Mouse (Mus musculus): ENCODE data around the gene Kdelr3.

Kdelr3 gene

DNA sequence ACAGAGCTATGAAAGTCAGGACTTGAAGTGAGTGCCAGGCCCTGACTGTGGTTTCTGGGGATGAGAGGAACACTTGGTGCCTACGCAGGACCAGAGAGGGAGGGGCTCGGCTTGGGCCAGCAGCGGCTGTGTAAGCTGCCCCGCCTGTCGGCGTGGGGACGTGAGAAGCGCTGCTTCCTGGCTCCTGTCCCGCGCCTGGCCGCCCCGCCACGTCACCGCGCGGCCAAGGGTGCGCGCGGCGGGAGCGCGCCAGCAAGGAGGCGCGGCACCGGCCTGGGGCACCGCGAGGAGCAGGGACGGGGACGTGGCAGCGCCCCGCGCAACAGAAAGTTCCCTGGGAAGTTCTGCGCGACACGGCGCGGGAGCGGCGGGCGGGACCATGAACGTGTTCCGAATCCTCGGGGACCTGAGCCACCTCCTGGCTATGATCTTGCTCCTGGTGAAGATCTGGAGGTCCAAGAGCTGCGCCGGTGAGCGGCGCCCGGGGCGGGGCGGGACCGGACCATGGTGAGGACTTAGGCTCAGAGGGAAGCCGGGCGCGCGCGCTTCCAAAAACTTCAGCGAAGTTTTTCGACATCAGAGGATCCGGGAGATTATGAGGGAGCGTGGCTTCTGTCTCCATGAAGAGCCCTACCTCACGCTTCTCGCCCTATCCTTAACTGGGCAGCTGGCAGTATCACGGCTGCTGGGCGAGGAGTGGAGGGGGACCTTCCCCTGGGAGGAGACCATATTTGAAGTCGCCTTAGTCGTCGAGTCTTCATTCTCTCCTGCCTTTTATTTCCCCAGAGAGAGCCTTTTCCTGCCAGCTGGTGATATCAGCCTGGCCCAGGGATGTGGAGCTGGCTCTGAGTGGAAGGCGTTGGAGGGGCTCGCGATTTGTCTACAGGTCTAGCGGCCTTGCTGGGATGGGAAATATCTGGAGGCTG is at the start of gene Kdelr3:
Kdelr3 (plus strand) TSS at position 241 of the 926 bp plus-strand sequence.
- DNase-seq, result peak; percentile 67 to 72

DNA sequence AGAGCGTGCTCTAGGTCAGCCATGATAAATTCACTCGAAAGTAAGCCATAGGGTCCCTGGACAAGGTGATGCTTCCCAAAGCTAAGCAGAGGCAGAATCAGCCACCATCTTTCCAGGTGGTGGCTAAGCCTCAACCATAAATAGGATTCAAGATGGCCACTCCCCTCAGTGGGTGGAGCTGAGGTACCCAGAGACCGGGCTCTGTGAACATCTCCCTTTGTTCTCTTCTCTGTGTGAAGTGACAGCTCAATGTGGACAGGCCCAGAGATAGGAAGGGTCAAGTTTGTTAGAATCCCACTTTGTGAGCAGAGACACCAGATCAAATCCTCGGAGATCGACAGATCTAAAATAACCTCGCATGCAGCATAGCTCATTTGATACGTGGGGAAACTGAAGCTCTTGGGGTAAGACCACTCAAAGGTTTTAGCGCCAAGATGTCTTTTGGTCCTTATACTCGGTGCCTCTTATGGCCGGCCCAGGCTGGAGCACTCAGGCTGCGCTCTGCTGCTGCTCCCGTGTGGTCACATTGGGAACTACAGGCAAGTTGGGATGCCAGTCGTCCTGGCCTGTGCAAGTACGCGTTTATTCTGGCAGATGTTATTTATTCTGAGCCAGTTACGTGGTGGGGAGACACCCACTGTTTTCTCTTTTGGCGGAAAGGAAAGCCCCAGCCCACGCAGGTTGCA is 49.5 kb upstream of the Kdelr3 start:
- peak; percentile 93 to 95 for DNase-seq

DNA sequence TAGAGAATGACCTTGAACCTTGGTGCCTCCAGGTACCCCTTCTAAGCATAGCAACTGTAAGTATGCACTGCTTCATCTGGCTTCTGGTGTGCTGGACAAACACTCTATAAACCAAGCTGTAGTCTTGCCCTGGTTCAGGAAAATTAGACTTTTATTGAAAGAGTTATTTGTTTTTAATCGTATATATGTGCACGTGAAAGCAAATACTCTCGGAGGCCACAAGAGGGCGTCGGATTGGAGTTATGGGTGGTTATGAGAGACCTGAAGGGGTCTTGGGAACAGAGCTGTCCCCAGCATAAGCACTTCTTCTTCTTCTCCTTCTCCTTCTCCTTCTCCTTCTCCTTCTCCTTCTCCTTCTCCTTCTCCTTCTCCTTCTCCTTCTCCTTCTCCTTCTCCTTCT is 46.6 kb upstream of the Kdelr3 start:
- no peak for DNase-seq

DNA sequence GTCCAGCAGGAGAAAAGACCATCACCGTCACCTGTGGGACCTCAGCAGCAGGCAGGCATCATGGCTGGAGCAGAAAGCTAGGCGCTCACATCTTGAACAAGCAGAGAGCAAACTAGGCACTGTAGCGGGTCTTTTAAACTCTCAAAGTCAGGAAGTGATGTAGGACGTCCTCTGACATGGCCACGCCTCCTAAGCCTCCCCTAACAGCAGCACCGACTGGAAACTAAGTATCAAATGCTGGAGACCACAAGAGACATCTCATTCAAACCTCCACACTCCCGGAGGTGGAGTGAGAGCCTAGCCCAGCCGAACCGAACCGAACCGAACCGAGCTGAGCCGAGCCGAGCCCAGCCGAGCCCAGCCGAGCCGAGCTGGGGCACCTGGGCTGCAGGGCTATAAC is 45.6 kb upstream of the Kdelr3 start:
- no peak for DNase-seq

DNA sequence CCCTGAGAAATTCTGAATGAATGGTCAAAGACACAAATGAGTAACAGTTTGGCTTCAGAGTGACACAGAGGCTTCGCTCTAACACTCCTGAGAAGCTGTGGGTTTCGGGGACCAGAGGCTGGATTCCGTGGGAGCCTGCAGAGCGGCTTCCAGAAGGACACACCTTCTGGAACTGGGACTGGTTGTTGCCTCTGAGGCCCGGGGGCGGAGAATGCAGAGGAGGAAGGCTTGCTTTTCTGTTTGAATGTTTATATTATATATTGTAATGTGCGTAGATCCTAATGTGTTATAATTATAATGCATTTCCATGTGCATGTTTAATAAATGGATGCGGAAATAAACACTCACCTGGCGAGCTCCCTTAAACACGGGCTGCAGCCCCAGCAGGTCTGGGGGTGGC is 45.1 kb upstream of the Kdelr3 start:
- DNase-seq, result no peak

DNA sequence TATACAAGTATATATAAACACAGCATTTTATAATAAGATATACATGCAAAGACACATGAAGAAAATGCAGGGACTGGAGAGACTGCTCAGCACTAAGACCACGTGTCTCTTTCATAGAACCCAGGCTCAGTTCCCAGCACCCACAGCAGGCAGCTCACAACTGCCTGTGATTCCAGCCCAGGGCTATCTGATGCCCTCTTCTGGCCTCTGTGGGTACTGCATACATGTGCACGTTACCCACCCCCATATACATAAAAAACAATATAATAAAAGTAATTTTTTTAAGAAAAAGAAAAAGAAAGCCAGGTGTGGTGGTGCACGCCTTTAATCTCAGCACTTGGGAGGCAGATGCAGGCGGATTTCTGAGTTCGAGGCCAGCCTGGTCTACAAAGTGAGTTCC is 43.2 kb upstream of the Kdelr3 start:
- DNase-seq, result no peak

DNA sequence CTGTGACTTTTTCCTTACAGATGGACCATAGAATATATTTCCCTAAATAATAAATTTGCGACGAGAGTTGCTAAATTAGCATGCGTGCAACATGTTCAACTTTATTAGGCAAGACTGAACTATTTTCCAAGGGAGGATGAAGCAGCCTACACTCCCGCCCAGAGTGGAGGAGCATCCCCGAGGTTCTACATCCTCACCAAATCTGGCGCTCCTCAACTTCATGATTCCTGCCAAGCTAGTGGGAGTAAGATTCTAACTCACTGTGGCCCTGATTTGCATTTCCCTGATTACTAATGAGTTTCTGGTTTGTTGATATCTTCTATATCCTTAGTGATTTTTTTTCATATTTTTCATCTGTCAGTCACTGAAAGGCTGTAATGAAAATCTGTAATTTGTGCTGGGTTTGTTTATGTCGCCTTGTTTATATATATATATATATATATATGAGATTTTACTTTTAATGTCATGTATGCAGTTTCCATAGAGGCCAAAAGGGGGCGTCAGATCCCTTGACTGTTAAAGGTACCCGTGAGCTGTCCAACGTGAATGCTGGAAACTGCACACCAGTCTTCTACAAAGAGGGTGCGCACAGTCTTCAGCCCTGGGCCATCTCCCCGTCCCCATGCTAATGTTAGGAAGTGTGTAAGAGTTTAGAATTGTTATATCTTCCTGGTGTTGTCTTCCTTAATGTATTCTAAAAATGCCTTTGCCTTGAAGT is 42.4 kb upstream of the Kdelr3 start:
- no peak for DNase-seq

DNA sequence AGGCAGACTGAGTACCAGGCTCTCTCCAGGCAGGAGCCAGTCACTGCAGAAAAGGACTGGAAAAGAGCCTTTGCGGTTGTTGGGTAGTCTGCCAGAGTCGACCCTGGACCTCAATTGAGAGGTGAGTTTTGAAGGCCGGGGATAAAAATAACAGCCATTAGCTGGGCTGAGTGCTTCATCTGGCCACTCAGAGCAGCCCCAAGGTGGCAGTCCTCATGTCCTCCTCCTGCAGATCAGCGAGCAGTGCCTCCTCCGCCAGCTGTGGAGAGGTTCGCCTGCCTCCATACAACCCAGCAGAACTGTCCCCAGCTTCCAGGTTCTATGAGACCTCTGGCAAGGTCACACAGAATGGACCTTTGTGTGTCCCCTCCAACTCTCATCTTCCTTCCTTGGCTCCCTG is 39.0 kb upstream of the Kdelr3 start:
- no peak for DNase-seq

DNA sequence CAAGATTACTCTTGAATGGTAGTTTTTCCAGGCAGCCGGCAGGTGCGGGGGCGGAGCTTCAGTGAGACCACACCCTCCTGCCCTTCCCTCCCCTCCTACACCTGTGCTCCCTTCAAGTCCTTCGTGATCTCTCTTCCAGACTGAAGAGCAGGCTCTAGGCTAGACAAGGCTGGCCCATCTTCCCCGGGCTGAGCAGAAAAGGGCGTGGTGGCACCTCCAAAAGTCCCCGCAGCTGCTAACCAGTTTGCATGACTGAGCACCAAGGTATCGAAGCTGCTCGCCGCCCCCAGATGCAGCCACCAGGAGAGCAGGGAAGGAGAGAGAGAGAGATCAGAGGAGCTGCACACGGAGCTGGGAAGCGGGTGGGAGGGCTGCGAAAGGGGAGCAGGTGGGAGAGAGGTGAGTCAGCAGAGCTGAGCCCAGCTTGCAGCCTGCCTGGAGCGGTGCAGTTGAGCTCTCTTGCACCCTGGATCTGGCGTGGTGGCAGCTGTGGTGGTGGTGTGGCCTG is 35.0 kb upstream of the Kdelr3 start:
- DNase-seq, result no peak

DNA sequence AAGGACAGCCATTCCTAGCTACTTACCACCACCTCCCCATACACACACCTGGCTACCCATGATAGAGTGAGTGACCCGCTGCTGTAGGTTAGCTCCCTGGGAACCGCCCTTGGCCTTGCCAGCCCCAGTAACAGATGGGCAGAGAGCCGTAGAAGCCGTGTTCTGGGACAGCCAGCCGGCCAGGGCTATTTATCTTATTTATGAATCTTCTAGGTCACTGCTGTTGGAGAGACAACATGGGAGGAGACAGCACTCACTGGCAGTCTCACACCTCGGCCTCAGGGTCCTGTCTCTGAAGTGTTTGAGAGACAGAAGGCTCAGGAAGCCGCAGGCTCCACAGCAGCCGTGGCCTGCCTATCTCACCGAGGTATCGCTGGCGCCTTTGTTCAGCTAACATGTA is 26.7 kb upstream of the Kdelr3 start:
- no peak for DNase-seq

DNA sequence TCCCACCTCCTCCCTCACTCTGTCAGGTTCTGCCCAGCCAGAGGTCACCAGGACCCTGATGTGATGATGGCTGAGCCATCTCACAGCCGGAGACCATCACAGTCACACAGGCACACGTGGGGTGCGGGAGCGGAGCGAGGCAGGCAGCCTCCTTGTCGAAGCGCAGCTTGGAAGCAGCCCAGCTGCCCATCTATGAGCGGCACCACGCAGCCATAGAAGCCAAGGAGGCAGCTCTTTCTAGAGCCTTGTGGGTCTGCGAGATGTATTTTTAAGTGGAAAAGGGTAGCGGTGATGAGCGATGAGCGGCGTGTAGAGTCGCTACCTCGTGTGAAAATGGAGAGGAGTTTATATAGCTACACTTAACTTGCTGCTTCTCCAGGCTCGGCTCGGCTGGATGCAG is 22.7 kb upstream of the Kdelr3 start:
- DNase-seq, result peak in 1 of 2 experiments; percentile 40

DNA sequence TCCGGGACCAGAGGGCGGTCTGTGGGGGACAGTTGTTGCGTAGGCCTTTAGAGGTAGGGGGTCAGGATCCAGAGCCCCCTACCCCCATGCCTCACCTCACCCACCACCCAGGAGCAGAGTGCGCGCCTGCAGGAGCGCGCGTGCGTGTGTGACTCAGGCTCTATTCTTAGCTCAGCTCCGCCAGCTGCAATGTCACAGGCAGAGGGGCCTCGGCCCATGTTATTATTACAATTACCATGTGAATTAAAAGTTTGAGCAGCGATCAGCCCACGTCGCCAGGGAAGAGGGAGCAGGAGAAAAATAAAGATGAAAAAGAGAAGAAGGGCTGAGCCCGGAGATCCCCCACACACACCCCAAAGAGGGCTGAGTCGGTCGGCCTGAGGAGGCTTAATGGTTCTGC is 16.1 kb upstream of the Kdelr3 start:
- DNase-seq, result no peak

DNA sequence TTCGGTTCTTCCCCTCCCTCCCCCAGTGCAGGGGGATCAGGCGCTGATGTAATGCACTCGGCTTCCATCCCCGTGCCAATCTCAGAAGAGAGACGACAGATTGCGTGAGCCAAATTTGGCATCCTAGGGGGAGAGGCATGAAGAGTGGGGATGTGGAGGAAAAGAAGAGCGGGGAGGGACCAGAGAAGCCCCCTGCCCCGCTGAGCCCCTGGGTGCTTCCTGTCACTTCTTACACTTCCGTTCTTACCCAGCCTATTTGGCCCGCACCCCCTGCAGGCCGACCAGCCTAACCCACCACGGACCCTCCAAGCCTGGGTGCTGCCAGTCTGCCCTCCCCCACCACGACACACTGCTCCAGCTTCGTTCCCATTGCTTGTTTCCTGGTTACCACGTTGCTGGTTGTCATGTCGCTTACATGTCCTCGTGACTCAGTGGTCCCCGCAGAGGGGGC is 13.3 kb upstream of the Kdelr3 start:
- DNase-seq, result peak in 1 of 2 experiments; percentile 41

DNA sequence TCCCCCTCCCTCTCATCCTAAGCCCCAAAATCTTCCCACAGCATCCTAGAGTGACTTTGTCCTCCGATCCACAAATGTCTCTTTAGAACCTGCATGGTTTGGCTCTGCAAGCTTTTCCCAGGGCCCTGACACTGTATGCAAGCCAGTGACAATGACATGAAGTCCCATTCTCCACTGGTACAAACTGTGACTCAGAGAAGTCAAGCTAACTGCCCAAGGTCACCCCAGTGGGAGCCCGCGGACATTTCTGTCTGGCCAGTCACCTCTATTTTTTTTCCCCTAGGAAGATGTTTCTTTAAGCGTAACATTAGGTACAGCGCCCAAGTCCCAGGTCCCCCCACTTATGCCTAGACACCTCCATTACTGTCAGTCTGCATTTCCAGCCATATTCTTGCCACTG is 12.8 kb upstream of the Kdelr3 start:
- no peak for DNase-seq

DNA sequence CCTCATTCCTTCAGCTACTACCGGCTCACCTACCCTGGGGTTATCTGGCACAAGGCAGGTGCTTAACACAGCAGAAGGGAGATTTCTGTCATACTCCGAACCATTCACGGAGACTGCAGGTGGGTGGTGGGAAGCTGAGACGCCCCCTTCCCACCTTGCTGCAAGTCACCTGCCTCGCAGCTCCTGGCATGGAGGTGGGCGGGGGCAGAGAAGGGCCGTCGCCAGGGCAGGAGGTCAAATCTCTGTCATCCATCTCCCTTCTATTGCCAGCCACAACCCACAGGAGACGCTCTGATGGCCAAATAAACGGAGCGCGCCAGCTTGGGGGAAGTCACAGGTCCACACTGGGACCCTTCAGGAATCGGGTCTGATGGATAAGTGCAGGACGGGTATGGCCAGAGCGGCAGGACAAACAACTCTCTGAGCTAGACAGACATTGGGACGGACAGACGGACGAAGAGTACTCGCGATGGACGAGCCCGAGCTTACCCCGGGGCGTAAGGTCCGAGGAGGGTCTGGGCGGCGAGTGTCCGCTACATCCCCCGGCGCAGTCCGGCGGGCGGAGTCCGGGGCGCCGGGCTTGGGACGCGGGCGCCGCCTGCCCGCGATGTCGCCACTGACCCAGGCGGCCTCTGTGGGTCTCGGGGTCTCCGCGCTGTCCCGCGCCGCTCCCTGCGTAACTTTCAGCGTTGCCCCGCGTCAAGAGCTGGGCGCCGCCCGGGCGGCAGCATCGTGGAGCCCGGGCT is 11.3 kb upstream of the Kdelr3 start, which contains the start of gene Kcnj4:
Kcnj4 (minus strand) TSS at position 535 of the 746 bp plus-strand sequence.
- no peak for DNase-seq

DNA sequence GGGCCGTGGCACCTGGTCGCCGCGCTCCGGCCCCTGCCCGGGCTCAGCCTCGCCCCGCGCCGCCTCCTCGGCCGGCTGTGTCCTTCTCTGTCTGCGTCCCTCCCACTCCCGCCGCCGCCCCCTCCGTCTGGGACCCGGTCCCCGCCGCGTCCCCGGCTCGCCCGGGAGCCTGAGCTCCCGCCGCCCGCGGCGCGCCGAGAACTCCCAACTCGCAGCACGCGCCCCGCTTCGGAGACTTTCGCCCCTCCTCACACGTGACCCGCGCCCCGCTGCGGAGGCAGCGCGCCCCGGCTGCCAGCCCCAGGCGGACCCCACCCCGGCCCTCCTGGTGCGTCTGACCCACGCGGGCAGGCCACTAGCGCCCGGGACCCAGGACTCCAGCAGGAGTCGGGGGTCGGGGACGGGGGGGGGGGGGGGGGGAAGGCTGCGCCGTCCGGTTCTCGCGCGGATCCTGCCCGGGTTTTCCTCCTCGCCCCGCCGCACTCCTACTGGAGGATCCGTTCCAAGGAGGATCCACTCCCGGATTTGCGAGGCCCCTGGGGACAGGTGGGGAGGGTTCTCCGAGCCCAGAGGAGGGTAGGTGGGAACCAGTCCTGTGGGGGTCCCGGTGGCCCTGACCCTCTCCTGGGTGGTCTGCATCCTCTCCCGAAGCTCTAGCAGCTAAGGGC is 10.5 kb upstream of the Kdelr3 start:
- peak; percentile 86 to 89 for DNase-seq

DNA sequence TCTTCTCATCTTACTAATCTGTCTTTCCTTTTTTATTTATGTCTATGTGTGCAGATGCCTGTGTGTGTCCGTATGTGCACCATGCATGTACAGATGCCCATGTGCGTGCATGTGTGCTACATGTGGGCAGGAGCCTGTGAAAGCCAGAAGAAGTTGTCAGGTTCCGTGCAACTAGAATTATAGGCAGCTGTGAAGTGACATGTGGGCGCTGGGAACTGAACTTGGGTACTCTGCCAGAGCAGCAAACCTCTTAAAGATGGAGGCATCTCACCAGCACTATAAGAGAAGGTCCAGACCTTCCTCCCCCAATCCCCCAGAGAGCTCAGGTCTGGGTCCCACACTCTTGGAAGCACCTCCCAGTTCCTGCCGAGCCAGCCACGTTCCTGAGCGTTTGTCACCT is 9.8 kb upstream of the Kdelr3 start:
- no peak for DNase-seq

DNA sequence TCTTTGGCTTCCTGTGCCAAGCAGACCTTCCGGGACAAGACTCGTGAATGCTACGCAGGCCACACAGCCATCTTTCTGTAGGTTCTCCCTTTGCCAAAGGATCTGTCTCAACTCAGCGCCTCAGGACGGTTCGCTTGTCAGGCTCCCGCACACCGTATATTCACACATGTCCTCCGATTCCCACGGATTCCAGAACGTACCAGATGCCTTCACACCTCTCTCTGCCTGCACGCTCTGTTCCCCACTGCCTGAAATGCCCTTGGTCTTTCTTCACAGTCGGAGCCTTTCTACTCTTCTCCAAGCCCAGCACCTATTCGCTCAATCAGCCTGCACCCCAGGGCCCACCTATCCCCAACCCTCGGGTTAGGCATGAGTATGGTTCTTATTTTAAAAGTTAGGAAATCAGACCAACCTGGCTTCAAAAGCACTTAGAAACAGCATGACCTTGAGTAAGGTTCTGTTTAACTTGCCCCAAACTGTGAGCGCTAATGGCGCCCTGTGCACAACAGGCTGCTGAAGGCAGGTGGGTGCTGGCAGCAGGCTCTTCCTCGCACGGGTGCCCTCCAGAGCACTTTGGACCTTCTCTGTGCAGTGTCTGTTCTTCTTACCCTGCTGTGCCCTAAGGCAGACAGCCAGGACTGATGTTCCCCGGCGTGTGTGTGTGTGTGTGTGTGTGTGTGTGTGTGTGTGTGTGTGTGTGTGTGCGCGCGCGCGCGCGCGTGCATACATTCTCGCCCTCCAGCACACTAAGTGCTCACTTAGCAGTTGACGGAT is 9.0 kb upstream of the Kdelr3 start:
- DNase-seq, result no peak

DNA sequence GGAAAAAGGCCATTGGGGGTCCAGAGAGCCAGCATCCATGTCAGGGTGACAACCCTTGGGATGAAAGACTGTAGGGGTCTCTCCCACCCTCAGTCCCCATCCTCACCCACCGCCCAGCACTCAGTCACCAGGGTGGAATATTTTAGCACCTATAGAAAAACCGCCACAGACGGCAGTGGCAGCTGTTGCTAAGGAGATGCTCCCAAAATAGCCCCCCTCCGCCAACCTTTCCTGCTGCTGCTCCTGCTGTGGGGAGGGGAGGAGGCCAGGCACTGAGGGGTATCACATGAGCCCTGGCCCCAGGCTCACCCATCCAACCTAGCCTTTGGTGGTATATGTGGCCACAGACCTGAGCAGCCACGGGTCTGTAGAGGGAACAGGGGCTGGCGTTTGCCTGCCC is 6.2 kb upstream of the Kdelr3 start:
- DNase-seq, result no peak

DNA sequence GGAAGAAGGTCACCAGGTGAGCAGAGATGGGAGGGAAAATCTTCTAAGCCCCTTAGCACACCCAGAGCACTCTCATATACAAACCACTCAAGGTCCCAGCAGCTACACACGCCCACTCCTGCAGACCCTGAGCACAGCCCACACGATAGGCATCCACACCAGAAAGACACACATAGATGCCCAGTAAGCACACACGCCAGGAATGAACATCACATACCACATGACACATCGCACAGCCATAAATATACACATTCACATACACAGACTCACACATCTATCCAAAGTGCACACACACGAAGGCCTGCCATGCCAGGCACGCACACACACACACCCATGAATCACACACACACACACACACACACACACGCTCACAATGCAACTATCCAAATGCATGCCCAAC is 5.8 kb upstream of the Kdelr3 start:
- no peak for DNase-seq
